Mouse (Mus musculus): ENCODE data around the gene Gm28308. TPM values are rescaled to one million over a fixed set of nuclear protein-coding genes. Genes with fewer than 3 reads are reported as not detected.

Gm28308 gene
- polyA plus RNA-seq, 1 experiment from 2014 or later: not detected

- H3K9ac ChIP-seq (ENCODE audit: low read depth, low read length): peak overlapping the region; percentile 79
- H3K4me3 ChIP-seq (ENCODE audit: low read length): peak overlapping the region; percentile 63
- H3K27ac ChIP-seq (ENCODE audit: low read length): peak overlapping the region; percentile 96
- peaks cover 6% of the 10 kb centered on the region; the same call in 1 of the 2 replicates for H3K27me3 ChIP-seq (replicated peaks; ENCODE audit: control insufficient read depth, insufficient read depth, low read length)
- H3K4me1 ChIP-seq (ENCODE audit: control insufficient read depth, insufficient read depth, low read length): peaks cover 35% of the 10 kb centered on the region
- 2% methylated on average over 6 of the region's 6 CpGs for WGBS
- no peak; the same call in 1 of the 2 replicates for ATAC-seq
- no peaks in the 10 kb centered on the region for H3K36me3 ChIP-seq (ENCODE audit: control insufficient read depth, insufficient read depth, low read length)
- no peaks in the 10 kb centered on the region for H3K9me3 ChIP-seq (ENCODE audit: control insufficient read depth, low read length)
- H3K4me2 ChIP-seq (ENCODE audit: low read depth, low read length): peak overlapping the region; percentile 82
Measured at GRCm38 (mm10) chr6:52176391-52176790, 36.7 kb downstream of the Gm28308 start.

- Histone ChIP-seq H3K27me3 (replicated peaks; ENCODE audit: control insufficient read depth, insufficient read depth, low read length) (0 out of 2 replicates have a peak, but pooled peaks cover 3% of the 10 kb centered on the region), H3K9me3 (ENCODE audit: control insufficient read depth, low read length) (no peaks in the 10 kb centered on the region), H3K4me2 (ENCODE audit: low read depth, low read length) (peak overlapping the region; percentile 82), H3K9ac (ENCODE audit: low read depth, low read length) (peak overlapping the region; percentile 79), H3K4me1 (ENCODE audit: control insufficient read depth, insufficient read depth, low read length) (peaks cover 35% of the 10 kb centered on the region), H3K4me3 (ENCODE audit: low read length) (peak overlapping the region; percentile 63), H3K27ac (ENCODE audit: low read length) (peak overlapping the region; percentile 96), H3K36me3 (ENCODE audit: control insufficient read depth, insufficient read depth, low read length) (no peaks in the 10 kb centered on the region)
- ATAC-seq: peak; percentile 49
- 1% methylated on average over 12 of the region's 35 CpGs for WGBS
Measured at GRCm38 (mm10) chr6:52175864-52176263, 37.3 kb downstream of the Gm28308 start.

DNA sequence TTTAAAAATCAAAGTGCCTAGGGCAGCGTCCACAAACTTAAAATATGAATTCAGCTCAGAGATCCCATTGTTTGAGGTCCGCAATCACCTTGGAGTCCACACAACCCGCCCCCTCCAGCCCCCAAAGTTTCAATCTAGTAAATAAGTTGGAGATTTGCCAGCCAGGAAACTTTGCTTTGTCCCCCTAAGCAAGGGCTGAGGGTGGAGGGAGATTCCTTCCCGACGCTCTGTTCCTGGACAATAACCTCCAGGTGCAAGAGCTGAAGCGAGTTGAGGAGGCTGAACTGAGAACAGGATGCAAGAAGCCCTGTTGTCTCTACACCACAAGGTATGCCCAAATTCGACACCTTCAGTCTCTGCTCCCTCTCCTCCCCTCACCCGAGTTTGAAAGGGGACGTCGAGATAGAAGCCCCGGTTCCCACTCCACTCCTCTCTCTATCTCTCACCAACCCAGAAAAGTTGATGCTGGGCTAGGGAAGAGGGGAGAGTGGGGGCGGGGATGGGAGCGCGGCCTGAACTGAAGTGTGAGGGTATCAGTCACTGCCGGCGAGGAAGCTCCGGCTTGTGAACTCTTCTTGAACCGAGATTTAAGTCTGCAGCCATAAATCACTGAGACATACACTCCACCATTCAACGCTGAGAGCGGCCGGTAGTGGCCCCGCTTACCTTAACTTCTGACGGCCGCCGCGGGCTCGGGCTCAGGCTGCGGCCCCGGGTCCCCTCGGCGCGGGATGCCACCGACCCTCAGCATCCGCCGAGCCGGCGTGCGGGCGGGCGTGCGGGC, 38.0 kb downstream of the Gm28308 start:
- Histone ChIP-seq H3K9me3 (ENCODE audit: control insufficient read depth, low read length) (no peaks in the 10 kb centered on the region), H3K4me1 (ENCODE audit: control insufficient read depth, insufficient read depth, low read length) (peaks cover 35% of the 10 kb centered on the region)
- WGBS: 4% methylated on average over 41 of the region's 41 CpGs

DNA sequence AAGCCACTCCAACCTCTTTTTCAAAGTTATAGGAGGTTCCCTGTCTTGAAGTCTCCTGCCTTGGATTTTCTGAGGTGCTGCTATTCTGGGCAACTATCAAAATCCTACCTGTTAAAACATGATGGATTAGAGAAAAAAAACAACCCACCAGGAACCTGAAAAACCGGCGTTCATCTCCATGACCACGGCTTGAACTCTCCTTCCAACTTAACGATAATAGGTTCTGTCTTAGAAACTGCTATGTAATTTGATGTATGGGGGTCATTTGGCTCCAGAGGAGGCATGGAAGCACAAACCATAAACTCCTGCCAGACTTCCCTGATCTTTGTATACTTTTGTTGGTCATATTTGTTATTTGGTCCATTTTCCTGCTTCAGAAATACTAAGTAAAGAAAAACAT, 39.5 kb downstream of the Gm28308 start:
- peak overlapping the region; percentile 47 for H3K4me3 ChIP-seq (ENCODE audit: low read length)
- no peak for ATAC-seq
- H3K27me3 ChIP-seq (replicated peaks; ENCODE audit: control insufficient read depth, insufficient read depth, low read length): peaks cover 8% of the 10 kb centered on the region; the same call in 1 of the 2 replicates
- H3K9me3 ChIP-seq (ENCODE audit: control insufficient read depth, low read length): no peaks in the 10 kb centered on the region
- H3K4me1 ChIP-seq (ENCODE audit: control insufficient read depth, insufficient read depth, low read length): peaks cover 39% of the 10 kb centered on the region
- H3K36me3 ChIP-seq (ENCODE audit: control insufficient read depth, insufficient read depth, low read length): no peaks in the 10 kb centered on the region
- H3K27ac ChIP-seq (ENCODE audit: low read length): peak overlapping the region; percentile 87
- H3K9ac ChIP-seq (ENCODE audit: low read depth, low read length): peak overlapping the region; percentile 40
- H3K4me2 ChIP-seq (ENCODE audit: low read depth, low read length): peak overlapping the region; percentile 79
- WGBS: 13% methylated on average over 4 of the region's 4 CpGs

More for the DNA sequence above, 38.0 kb downstream of the Gm28308 start:
- no peaks in the 10 kb centered on the region for H3K36me3 ChIP-seq (ENCODE audit: control insufficient read depth, insufficient read depth, low read length)
- peak; percentile 57 for ATAC-seq
- H3K9ac ChIP-seq (ENCODE audit: low read depth, low read length): peak overlapping the region; percentile 79
- peak overlapping the region; percentile 63 for H3K4me3 ChIP-seq (ENCODE audit: low read length)
- H3K4me2 ChIP-seq (ENCODE audit: low read depth, low read length): peak overlapping the region; percentile 82
- 0 out of 2 replicates have a peak, but pooled peaks cover 6% of the 10 kb centered on the region for H3K27me3 ChIP-seq (replicated peaks; ENCODE audit: control insufficient read depth, insufficient read depth, low read length)
- peak overlapping the region; percentile 96 for H3K27ac ChIP-seq (ENCODE audit: low read length)

GRCm38 (mm10) chr6:52172501-52172900, 40.6 kb downstream of the Gm28308 start:
- H3K9ac ChIP-seq (ENCODE audit: low read depth, low read length): peak overlapping the region; percentile 68
- peak overlapping the region; percentile 93 for H3K27ac ChIP-seq (ENCODE audit: low read length)
- no peaks in the 10 kb centered on the region for H3K36me3 ChIP-seq (ENCODE audit: control insufficient read depth, insufficient read depth, low read length)
- H3K4me2 ChIP-seq (ENCODE audit: low read depth, low read length): peak overlapping the region; percentile 79
- 2% methylated on average over 35 of the region's 35 CpGs for WGBS
- peaks cover 16% of the 10 kb centered on the region; the same call in 1 of the 2 replicates for H3K27me3 ChIP-seq (replicated peaks; ENCODE audit: control insufficient read depth, insufficient read depth, low read length)
- H3K9me3 ChIP-seq (ENCODE audit: control insufficient read depth, low read length): no peaks in the 10 kb centered on the region
- peak overlapping the region; percentile 47 for H3K4me3 ChIP-seq (ENCODE audit: low read length)
- ATAC-seq: peak; percentile 58
- peaks cover 37% of the 10 kb centered on the region for H3K4me1 ChIP-seq (ENCODE audit: control insufficient read depth, insufficient read depth, low read length)

DNA sequence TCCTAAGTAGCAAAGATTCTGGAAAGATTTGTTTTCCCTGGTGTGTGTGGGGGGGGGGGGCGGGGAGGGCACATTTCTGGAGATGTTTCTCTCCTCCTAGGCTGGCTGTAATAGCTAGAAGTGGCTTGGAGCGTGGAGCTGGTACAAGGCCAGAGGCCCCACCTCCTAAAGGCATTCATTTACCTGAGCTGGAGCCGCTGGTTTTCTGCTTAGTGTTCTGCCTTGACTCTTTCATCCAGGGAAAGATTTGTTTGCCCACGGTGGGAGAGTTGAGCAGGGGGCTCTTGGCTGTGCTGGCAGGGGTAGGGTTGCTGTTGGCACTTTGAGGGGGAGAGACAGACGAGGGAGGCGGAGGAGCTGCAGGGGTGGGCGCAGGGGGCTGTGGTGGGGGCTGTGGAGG, 41.2 kb downstream of the Gm28308 start:
- peak overlapping the region; percentile 68 for H3K9ac ChIP-seq (ENCODE audit: low read depth, low read length)
- H3K27me3 ChIP-seq (replicated peaks; ENCODE audit: control insufficient read depth, insufficient read depth, low read length): peaks cover 19% of the 10 kb centered on the region; the same call in 1 of the 2 replicates
- H3K4me1 ChIP-seq (ENCODE audit: control insufficient read depth, insufficient read depth, low read length): peaks cover 33% of the 10 kb centered on the region
- WGBS: 27% methylated on average over 7 of the region's 7 CpGs
- H3K9me3 ChIP-seq (ENCODE audit: control insufficient read depth, low read length): no peaks in the 10 kb centered on the region
- H3K4me2 ChIP-seq (ENCODE audit: low read depth, low read length): peak overlapping the region; percentile 79
- H3K27ac ChIP-seq (ENCODE audit: low read length): peak overlapping the region; percentile 93
- no peak for ATAC-seq
- no peaks in the 10 kb centered on the region for H3K36me3 ChIP-seq (ENCODE audit: control insufficient read depth, insufficient read depth, low read length)
- peak overlapping the region; percentile 47 for H3K4me3 ChIP-seq (ENCODE audit: low read length)

DNA sequence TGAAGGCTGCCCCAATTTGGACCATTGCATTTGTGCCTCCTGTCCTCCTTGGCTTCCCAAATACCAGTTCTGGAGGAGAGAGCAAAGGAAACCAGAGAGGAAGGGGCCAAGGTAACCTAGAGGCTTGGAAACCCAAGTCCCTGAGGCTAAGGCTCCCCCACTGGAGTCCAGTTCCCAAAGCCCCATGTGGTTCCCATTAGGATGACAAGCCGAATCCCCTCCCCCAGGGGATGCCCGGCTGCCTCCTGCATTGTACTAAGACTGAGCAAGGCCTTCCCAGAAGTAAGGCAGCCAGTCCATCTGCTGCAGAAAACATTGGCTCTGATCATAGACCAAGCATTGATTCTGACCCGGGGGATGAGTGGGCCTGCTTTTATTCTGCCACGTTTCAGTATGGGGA, 41.8 kb downstream of the Gm28308 start:
- H3K9me3 ChIP-seq (ENCODE audit: control insufficient read depth, low read length): no peaks in the 10 kb centered on the region
- no peak overlapping the region for H3K4me3 ChIP-seq (ENCODE audit: low read length)
- H3K36me3 ChIP-seq (ENCODE audit: control insufficient read depth, insufficient read depth, low read length): no peaks in the 10 kb centered on the region
- 0 out of 2 replicates have a peak overlapping the region, but pooled peaks have one; percentile 68 for H3K9ac ChIP-seq (ENCODE audit: low read depth, low read length)
- ATAC-seq: no peak
- 31% methylated on average over 4 of the region's 4 CpGs for WGBS
- peak overlapping the region; percentile 52; the same call in 1 of the 2 replicates for H3K4me2 ChIP-seq (ENCODE audit: low read depth, low read length)
- peak overlapping the region; percentile 93 for H3K27ac ChIP-seq (ENCODE audit: low read length)
- H3K27me3 ChIP-seq (replicated peaks; ENCODE audit: control insufficient read depth, insufficient read depth, low read length): peaks cover 19% of the 10 kb centered on the region; the same call in 1 of the 2 replicates
- peaks cover 28% of the 10 kb centered on the region for H3K4me1 ChIP-seq (ENCODE audit: control insufficient read depth, insufficient read depth, low read length)

DNA sequence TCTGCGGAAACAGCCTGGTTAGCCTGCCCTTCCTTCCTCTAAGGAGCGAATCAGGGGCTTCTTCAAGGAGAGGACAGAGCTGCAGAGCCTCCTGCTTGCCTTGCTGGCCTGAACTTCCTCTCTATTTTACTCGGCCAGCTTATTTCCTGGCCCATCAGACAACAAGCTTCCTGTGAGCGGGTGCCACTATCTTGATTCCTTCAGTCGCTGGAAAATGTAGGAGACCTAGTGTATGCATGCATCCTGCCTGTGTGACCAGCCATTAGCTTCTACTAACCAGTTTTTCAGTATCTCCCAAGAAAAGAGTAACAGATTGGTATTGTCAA, 42.3 kb downstream of the Gm28308 start:
- WGBS: 34% methylated on average over 5 of the region's 5 CpGs
- Histone ChIP-seq H3K4me2 (ENCODE audit: low read depth, low read length) (peak overlapping the region; percentile 52), H3K4me1 (ENCODE audit: control insufficient read depth, insufficient read depth, low read length) (peaks cover 27% of the 10 kb centered on the region), H3K27ac (ENCODE audit: low read length) (peak overlapping the region; percentile 93), H3K9ac (ENCODE audit: low read depth, low read length) (peak overlapping the region; percentile 69), H3K36me3 (ENCODE audit: control insufficient read depth, insufficient read depth, low read length) (no peaks in the 10 kb centered on the region), H3K27me3 (replicated peaks; ENCODE audit: control insufficient read depth, insufficient read depth, low read length) (peaks cover 19% of the 10 kb centered on the region; the same call in 1 of the 2 replicates), H3K4me3 (ENCODE audit: low read length) (peak overlapping the region; percentile 29), H3K9me3 (ENCODE audit: control insufficient read depth, low read length) (no peaks in the 10 kb centered on the region)
- ATAC-seq: 0 out of 2 replicates have a peak, but pooled peaks have one; percentile 17

- H3K9ac ChIP-seq (ENCODE audit: low read depth, low read length): peak overlapping the region; percentile 69
- peak overlapping the region; percentile 52 for H3K4me2 ChIP-seq (ENCODE audit: low read depth, low read length)
- H3K9me3 ChIP-seq (ENCODE audit: control insufficient read depth, low read length): no peaks in the 10 kb centered on the region
- H3K27ac ChIP-seq (ENCODE audit: low read length): peak overlapping the region; percentile 93
- peak overlapping the region; percentile 29 for H3K4me3 ChIP-seq (ENCODE audit: low read length)
- H3K27me3 ChIP-seq (replicated peaks; ENCODE audit: control insufficient read depth, insufficient read depth, low read length): peaks cover 19% of the 10 kb centered on the region; the same call in 1 of the 2 replicates
- peak; percentile 9; the same call in 1 of the 2 replicates for ATAC-seq
- no peaks in the 10 kb centered on the region for H3K36me3 ChIP-seq (ENCODE audit: control insufficient read depth, insufficient read depth, low read length)
- H3K4me1 ChIP-seq (ENCODE audit: control insufficient read depth, insufficient read depth, low read length): peaks cover 27% of the 10 kb centered on the region
- 39% methylated on average over 40 of the region's 40 CpGs for WGBS
Measured at GRCm38 (mm10) chr6:52170166-52170897, 42.8 kb downstream of the Gm28308 start.
